Mouse (Mus musculus): ENCODE results near the gene Usp25. TPM values are rescaled to one million over a fixed set of nuclear protein-coding genes. Genes with fewer than 3 reads are reported as not detected.

Gene Usp25
- polyA plus RNA-seq, 1 experiment, result 7.5 TPM

DNA sequence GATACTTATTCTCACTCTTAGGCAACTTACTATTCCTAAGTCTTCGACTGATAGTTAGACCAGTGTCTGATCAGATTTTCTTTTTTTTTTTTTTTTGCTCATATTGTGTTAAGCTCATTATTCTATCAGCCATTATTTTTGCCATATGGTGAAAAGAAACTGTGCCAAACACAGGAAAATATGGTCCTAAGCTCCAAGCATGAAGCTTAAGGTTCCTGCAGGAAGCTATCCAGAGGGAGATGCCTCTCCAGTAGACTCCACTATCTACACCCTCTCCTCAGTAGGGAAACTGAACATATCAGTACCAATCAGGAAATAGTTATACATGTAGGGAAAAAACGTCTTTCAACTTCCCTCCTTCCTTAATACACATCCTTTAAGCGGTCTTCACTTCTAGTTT, 76.3 kb downstream of the Usp25 start:
- Histone ChIP-seq H3K4me3 (no peak overlapping the region), H3ac (ENCODE audit: control insufficient read depth, insufficient read length) (no peak overlapping the region), H3K79me2 (ENCODE audit: control insufficient read depth, insufficient read depth) (no peaks in the 10 kb centered on the region), H3K36me3 (ENCODE audit: control insufficient read depth, insufficient read depth) (peaks cover 20% of the 10 kb centered on the region), H3K27me3 (ENCODE audit: control insufficient read depth, insufficient read depth, insufficient read length) (no peaks in the 10 kb centered on the region), H3K4me2 (ENCODE audit: low read depth) (no peak overlapping the region)
- no peak for TF ChIP-seq MAX (IDR thresholded peaks at IDR 0.05; ENCODE audit: low read depth)
- TF ChIP-seq POLR2AphosphoS2 (IDR thresholded peaks at IDR 0.05; ENCODE audit: insufficient read length, low read depth), result no peak
- TF ChIP-seq E2F4 (IDR thresholded peaks at IDR 0.05; ENCODE audit: insufficient read depth), result no peak
- TF ChIP-seq REST (IDR thresholded peaks at IDR 0.05; ENCODE audit: insufficient read depth, insufficient read length), result no peak
- no peak for TF ChIP-seq TCF3 (IDR thresholded peaks at IDR 0.05; ENCODE audit: insufficient read length, low read depth)
- TF ChIP-seq USF1 (IDR thresholded peaks at IDR 0.05; ENCODE audit: low read depth), result no peak
- TF ChIP-seq MYOD1 (IDR thresholded peaks at IDR 0.05; ENCODE audit: control insufficient read depth in 1 of 3, insufficient read length in 2 of 3, low read depth in 2 of 3), result no peak
- TF ChIP-seq CEBPB (IDR thresholded peaks at IDR 0.05; ENCODE audit: insufficient read depth, poor library complexity, severe bottlenecking), result no peak
- no peak for TF ChIP-seq SRF (IDR thresholded peaks at IDR 0.05; ENCODE audit: control insufficient read depth, insufficient read length, low read depth)
- TF ChIP-seq POLR2A (IDR thresholded peaks at IDR 0.05; ENCODE audit: insufficient read length, low read depth), result no peak
- no peak for TF ChIP-seq MYOG (IDR thresholded peaks at IDR 0.05; ENCODE audit: control insufficient read depth in 1 of 3, insufficient read depth in 1 of 3, insufficient read length in 2 of 3, low read depth in 2 of 3)
- TF ChIP-seq TCF12 (IDR thresholded peaks at IDR 0.05; ENCODE audit: insufficient read depth, poor library complexity, severe bottlenecking), result no peak

DNA sequence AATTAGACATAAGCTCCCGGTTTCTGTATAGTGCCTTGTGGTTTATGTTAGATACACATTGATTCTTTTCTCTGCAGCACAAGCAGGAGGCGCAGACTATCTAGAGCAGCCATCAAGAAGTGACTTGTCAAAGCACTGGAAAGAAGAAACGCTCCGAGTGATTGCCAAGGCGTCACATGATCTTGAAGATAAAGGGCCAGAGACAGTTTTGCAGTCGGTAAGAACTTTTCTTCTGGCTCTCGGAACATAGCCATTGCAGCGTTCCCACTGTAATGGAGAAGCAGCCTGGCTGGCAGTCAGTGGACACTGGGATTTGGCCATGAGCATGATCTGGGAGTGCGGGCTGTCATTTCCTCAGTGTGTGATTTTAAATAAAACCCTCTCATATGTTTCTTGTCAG, 80.0 kb downstream of the Usp25 start:
- H3K4me3 ChIP-seq, result no peak overlapping the region
- H3K36me3 ChIP-seq (ENCODE audit: control insufficient read depth, insufficient read depth), result peaks cover 5% of the 10 kb centered on the region
- no peaks in the 10 kb centered on the region for H3K27me3 ChIP-seq (ENCODE audit: control insufficient read depth, insufficient read depth, insufficient read length)
- H3K4me2 ChIP-seq (ENCODE audit: low read depth), result no peak overlapping the region
- H3K79me2 ChIP-seq (ENCODE audit: control insufficient read depth, insufficient read depth), result no peaks in the 10 kb centered on the region
- no peak overlapping the region for H3ac ChIP-seq (ENCODE audit: control insufficient read depth, insufficient read length)
- TF ChIP-seq POLR2AphosphoS2 (IDR thresholded peaks at IDR 0.05; ENCODE audit: insufficient read length, low read depth), result no peak
- no peak for TF ChIP-seq E2F4 (IDR thresholded peaks at IDR 0.05; ENCODE audit: insufficient read depth)
- TF ChIP-seq TCF12 (IDR thresholded peaks at IDR 0.05; ENCODE audit: insufficient read depth, poor library complexity, severe bottlenecking), result no peak
- no peak for TF ChIP-seq MYOD1 (IDR thresholded peaks at IDR 0.05; ENCODE audit: control insufficient read depth in 1 of 3, insufficient read length in 2 of 3, low read depth in 2 of 3)
- TF ChIP-seq MAX (IDR thresholded peaks at IDR 0.05; ENCODE audit: low read depth), result no peak
- TF ChIP-seq TCF3 (IDR thresholded peaks at IDR 0.05; ENCODE audit: insufficient read length, low read depth), result no peak
- no peak for TF ChIP-seq USF1 (IDR thresholded peaks at IDR 0.05; ENCODE audit: low read depth)
- no peak for TF ChIP-seq MYOG (IDR thresholded peaks at IDR 0.05; ENCODE audit: control insufficient read depth in 1 of 3, insufficient read depth in 1 of 3, insufficient read length in 2 of 3, low read depth in 2 of 3)
- no peak for TF ChIP-seq CEBPB (IDR thresholded peaks at IDR 0.05; ENCODE audit: insufficient read depth, poor library complexity, severe bottlenecking)
- no peak for TF ChIP-seq SRF (IDR thresholded peaks at IDR 0.05; ENCODE audit: control insufficient read depth, insufficient read length, low read depth)
- no peak for TF ChIP-seq POLR2A (IDR thresholded peaks at IDR 0.05; ENCODE audit: insufficient read length, low read depth)

DNA sequence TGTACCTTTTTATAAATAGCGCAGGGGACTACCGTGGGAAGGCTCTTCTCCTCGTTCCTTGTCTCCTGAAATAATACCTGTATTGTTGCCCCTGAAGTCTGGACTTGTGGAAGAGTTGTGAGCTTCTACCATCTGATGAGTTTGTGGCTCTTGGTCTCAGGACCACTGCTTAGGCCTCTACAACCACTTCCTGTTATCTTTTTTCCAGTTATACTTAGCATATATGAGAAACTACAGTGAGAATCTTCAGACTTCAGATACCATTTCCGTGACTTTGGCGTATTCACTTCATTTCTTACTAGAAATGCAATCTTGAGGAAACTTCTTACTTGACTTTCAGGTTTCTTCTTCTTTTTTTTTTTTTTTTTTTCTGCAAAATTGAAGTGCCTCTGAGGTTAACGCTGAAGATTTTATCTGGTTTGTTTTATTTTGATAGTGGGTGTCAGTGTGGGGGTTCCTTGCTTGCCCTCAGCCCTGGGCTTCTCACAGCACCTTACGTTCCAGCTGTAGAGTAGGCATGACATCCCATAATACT, 81.6 kb downstream of the Usp25 start:
- H3ac ChIP-seq (ENCODE audit: control insufficient read depth, insufficient read length), result no peak overlapping the region
- no peak overlapping the region for H3K4me3 ChIP-seq
- TF ChIP-seq MYOD1 (IDR thresholded peaks at IDR 0.05; ENCODE audit: control insufficient read depth in 1 of 3, insufficient read length in 2 of 3, low read depth in 2 of 3) (no peak), TCF12 (IDR thresholded peaks at IDR 0.05; ENCODE audit: insufficient read depth, poor library complexity, severe bottlenecking) (no peak), SRF (IDR thresholded peaks at IDR 0.05; ENCODE audit: control insufficient read depth, insufficient read length, low read depth) (no peak), POLR2A (IDR thresholded peaks at IDR 0.05; ENCODE audit: insufficient read length, low read depth) (no peak), USF1 (IDR thresholded peaks at IDR 0.05; ENCODE audit: low read depth) (no peak), E2F4 (IDR thresholded peaks at IDR 0.05; ENCODE audit: insufficient read depth) (no peak), REST (IDR thresholded peaks at IDR 0.05; ENCODE audit: insufficient read depth, insufficient read length) (no peak), CEBPB (IDR thresholded peaks at IDR 0.05; ENCODE audit: insufficient read depth, poor library complexity, severe bottlenecking) (no peak), MAX (IDR thresholded peaks at IDR 0.05; ENCODE audit: low read depth) (no peak)
- H3K79me2 ChIP-seq (ENCODE audit: control insufficient read depth, insufficient read depth), result no peaks in the 10 kb centered on the region
- no peaks in the 10 kb centered on the region for H3K27me3 ChIP-seq (ENCODE audit: control insufficient read depth, insufficient read depth, insufficient read length)
- H3K4me2 ChIP-seq (ENCODE audit: low read depth), result no peak overlapping the region
- peaks cover 7% of the 10 kb centered on the region for H3K36me3 ChIP-seq (ENCODE audit: control insufficient read depth, insufficient read depth)

DNA sequence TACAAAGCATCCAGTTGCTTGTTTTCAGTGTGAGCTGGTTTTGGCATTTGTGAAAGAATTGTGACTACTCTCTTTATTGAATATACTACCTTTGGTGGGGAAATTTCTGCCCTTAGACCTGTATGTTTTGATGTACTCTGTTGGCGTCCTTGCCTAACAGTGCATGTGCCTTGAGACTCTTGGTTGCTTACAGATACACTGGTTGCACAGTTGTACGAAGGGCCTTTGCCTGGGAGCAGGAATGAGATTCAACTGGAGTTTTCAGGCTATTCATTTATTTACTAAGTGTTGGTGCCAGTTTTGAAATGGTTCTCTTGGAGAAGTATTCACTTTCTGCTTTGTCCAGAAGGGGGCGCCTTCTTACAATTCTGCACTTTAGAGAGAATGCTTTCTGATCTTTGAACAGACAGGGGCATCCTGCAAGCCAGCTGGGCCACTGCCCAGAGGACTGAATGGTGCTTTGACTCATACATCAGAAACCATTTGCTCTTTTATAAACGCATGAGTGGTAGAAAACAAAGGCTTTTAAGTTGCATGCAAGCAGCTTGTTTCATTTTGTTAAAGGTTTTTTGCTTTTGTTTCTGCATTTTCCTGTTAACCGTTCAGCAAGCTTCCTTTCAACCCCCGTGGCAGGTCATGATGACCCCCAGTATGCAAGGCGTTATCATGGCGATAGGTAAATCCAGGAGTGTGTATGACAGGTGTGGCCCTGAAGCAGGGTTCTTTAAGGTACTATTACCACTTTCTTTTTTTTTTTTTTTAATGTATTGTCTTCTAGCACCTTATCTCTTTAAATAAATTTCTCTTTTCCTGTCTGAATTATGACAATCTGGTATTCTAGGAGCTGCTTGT, 85.7 kb downstream of the Usp25 start:
- Histone ChIP-seq H3K36me3 (ENCODE audit: control insufficient read depth, insufficient read depth) (peaks cover 9% of the 10 kb centered on the region), H3K27me3 (ENCODE audit: control insufficient read depth, insufficient read depth, insufficient read length) (no peaks in the 10 kb centered on the region), H3K4me3 (no peak overlapping the region), H3K4me2 (ENCODE audit: low read depth) (no peak overlapping the region), H3ac (ENCODE audit: control insufficient read depth, insufficient read length) (no peak overlapping the region), H3K79me2 (ENCODE audit: control insufficient read depth, insufficient read depth) (no peaks in the 10 kb centered on the region)
- TF ChIP-seq MYOG (IDR thresholded peaks at IDR 0.05; ENCODE audit: control insufficient read depth in 1 of 3, insufficient read depth in 1 of 3, insufficient read length in 2 of 3, low read depth in 2 of 3) (no peak), CEBPB (IDR thresholded peaks at IDR 0.05; ENCODE audit: insufficient read depth, poor library complexity, severe bottlenecking) (no peak), USF1 (IDR thresholded peaks at IDR 0.05; ENCODE audit: low read depth) (no peak), TCF3 (IDR thresholded peaks at IDR 0.05; ENCODE audit: insufficient read length, low read depth) (no peak), E2F4 (IDR thresholded peaks at IDR 0.05; ENCODE audit: insufficient read depth) (no peak), MYOD1 (IDR thresholded peaks at IDR 0.05; ENCODE audit: control insufficient read depth in 1 of 3, insufficient read length in 2 of 3, low read depth in 2 of 3) (no peak), MAX (IDR thresholded peaks at IDR 0.05; ENCODE audit: low read depth) (no peak)
